Mouse (Mus musculus) stomach, postnatal 0 days (tissue): ENCODE results near the gene Gm10643. TPM values are rescaled to one million over a fixed set of nuclear protein-coding genes. Genes with fewer than 3 reads are reported as not detected.

ENCODE experiments used
- ATAC-seq: fragments of 200-750 bp; cut with Nextera tagmentation; 2 replicates; pipeline ENCODE4 v1.8.0; 2017; ENCODE audit not compliant: low FRiP score, low TSS enrichment
- DNase-seq: peaks from one replicate; pipeline ENCODE4 v3.0.0-alpha.2; 2016; ENCODE audit warnings: low spot score
- H3K27ac ChIP-seq: fragments of 300-500 bp; sonication (generic); replicated peaks from 2 replicates; pipeline ENCODE4 v1.5.1; 2014; ENCODE audit warnings: mild to moderate bottlenecking, control low read depth
- H3K27me3 ChIP-seq: fragments of 300-500 bp; sonication (generic); 2 replicates; pipeline ENCODE4 v1.6.1; 2014; ENCODE audit warnings: low read length; ENCODE audit not compliant: control insufficient read depth, insufficient read depth
- H3K36me3 ChIP-seq: fragments of 300-500 bp; sonication (generic); 2 replicates; pipeline ENCODE4 v1.6.1; 2014; ENCODE audit warnings: low read length, mixed read lengths; ENCODE audit not compliant: control insufficient read depth, insufficient read depth
- H3K4me1 ChIP-seq: fragments of 300-500 bp; sonication (generic); replicated peaks from 2 replicates; pipeline ENCODE4 v1.6.1; 2014; ENCODE audit warnings: antibody characterized with exemption; ENCODE audit not compliant: control insufficient read depth, insufficient read depth
- H3K4me2 ChIP-seq: fragments of 300-500 bp; sonication (generic); replicated peaks from 2 replicates; pipeline ENCODE4 v1.6.1; 2014; ENCODE audit warnings: low read depth, mild to moderate bottlenecking, control low read depth, moderate library complexity
- H3K4me3 ChIP-seq: fragments of 300-500 bp; sonication (generic); 2 replicates; pipeline ENCODE4 v1.5.1; 2014; ENCODE audit warnings: low read depth, low read length, control low read depth
- H3K9ac ChIP-seq: fragments of 300-500 bp; sonication (generic); 2 replicates; pipeline ENCODE4 v1.6.1; 2014; ENCODE audit warnings: mild to moderate bottlenecking, low read length, control low read depth, mixed read lengths
- H3K9me3 ChIP-seq: fragments of 300-500 bp; sonication (generic); 2 replicates; pipeline ENCODE4 v1.6.1; 2016; ENCODE audit warnings: low read length; ENCODE audit not compliant: control insufficient read depth
- CTCF ChIP-seq: IDR thresholded peaks from 2 replicates; pipeline ENCODE4 v1.5.1; 2016; ENCODE audit warnings: antibody characterized with exemption, low read depth, mild to moderate bottlenecking, moderate library complexity
- EP300 ChIP-seq: optimal IDR thresholded peaks from 2 replicates; pipeline ENCODE3; 2016; ENCODE audit warnings: antibody characterized with exemption
- WGBS: fragments of 180-500 bp; shearing (Covaris S2); extraction: QIAGEN DNeasy Blood & Tissue Kit; methylation state at CpG from one replicate; pipeline ENCODE4 v1.1.7; 2014; 5-methylcytosine and 5-hydroxymethylcytosine counted together
- microRNA counts: library from miRNA; unstranded; fragments of <30 nt; microRNA quantifications from one replicate; lab custom pipeline; 2015
- microRNA-seq: library from miRNA; unstranded; fragments of <30 nt; microRNA quantifications from one replicate; pipeline ENCODE4, GENCODE M21; 2016
- polyA plus RNA-seq: library from polyadenylated mRNA; unstranded; fragments of >200 nt; fragmentation: Nextera tagmentation; extraction: Ambion mirVana; gene quantifications from 2 replicates; pipeline ENCODE4 v1.2.1, GENCODE M21; 2015

Gm10643 gene
- polyA plus RNA-seq, 1 experiment from 2014 or later, result 0.96 TPM

GRCm38 (mm10) chr8:84021569-84021968 lies 43.4 kb downstream of the Gm10643 start:
- no peak overlapping the region for H3K4me3 ChIP-seq
- H3K27ac ChIP-seq, result no peak overlapping the region
- peaks cover 13% of the 10 kb centered on the region for H3K4me1 ChIP-seq
- TF ChIP-seq CTCF, result no peak
- TF ChIP-seq EP300, result no peak
- H3K9me3 ChIP-seq, result no peaks in the 10 kb centered on the region
- H3K36me3 ChIP-seq, result no peaks in the 10 kb centered on the region
- DNase-seq (no peak), ATAC-seq (0 out of 2 replicates have a peak, but pooled peaks have one; percentile 2)
- WGBS, result 47% methylated on average over 12 of the region's 12 CpGs
- peak overlapping the region; percentile 18; the same call in 1 of the 2 replicates for H3K9ac ChIP-seq
- no peak overlapping the region for H3K4me2 ChIP-seq
- H3K27me3 ChIP-seq, result peaks cover 2% of the 10 kb centered on the region; the same call in 1 of the 2 replicates

DNA sequence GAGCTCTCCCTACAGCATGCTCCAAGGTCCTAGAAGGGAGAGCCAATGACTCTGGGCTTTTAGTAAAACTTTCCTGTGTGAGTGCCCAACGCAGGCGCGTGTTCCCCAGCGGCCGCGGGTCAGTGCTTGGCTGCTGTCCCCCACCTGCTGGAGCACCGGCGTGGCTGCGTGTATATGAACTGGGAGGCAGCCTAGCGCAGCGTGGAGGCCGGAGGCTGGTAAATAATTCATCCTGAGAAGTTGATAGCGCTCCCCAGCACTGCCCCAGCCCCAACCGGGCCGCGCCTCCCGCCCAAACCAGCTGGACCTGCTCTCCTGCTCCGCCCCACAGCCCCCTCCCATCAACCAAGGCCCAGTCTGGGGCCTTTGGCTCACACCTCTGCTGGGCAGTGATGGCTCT lies 43.8 kb downstream of the Gm10643 start, which contains the start of gene Palm3:
Palm3 (plus strand) TSS at position 376 of the 400 bp plus-strand sequence.
- no peaks in the 10 kb centered on the region for H3K36me3 ChIP-seq
- peak within 1 kb of the TSS; percentile 27 for H3K4me2 ChIP-seq
- ATAC-seq (peak; percentile 70), DNase-seq (peak; percentile 84)
- no peak within 1 kb of the TSS for H3K4me3 ChIP-seq
- H3K27me3 ChIP-seq, result peaks cover 2% of the 10 kb centered on the region; the same call in 1 of the 2 replicates
- peak within 1 kb of the TSS; percentile 18; the same call in 1 of the 2 replicates for H3K9ac ChIP-seq
- WGBS, result 13% methylated on average over 18 of the region's 18 CpGs
- no peak within 1 kb of the TSS for H3K27ac ChIP-seq
- no peaks in the 10 kb centered on the region for H3K9me3 ChIP-seq
- peaks cover 13% of the 10 kb centered on the region for H3K4me1 ChIP-seq
- TF ChIP-seq CTCF (peak; percentile 37), EP300 (no peak)

DNA sequence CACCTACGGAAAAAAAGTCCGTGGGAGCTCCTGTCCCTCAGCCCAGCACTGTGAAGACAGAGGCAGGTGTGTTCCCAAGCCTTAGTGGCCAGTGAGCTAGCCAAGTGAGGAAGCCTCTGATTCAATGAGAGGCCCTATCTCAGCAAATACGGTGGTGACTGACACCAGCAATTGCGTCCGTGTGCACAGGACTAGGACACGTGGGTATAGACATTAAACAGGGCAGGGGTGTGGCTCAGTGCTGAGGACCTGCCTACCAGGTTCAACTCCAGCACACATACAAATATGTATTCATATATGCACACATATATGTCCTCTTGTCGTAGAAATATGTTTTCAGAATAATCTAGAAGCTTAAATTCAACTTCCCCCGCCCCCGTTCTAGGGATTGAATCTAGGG lies 45.2 kb downstream of the Gm10643 start:
- H3K4me3 ChIP-seq, result no peak overlapping the region
- TF ChIP-seq CTCF, result no peak
- TF ChIP-seq EP300, result no peak
- DNase-seq, result peak; percentile 53
- no peaks in the 10 kb centered on the region for H3K9me3 ChIP-seq
- no peak overlapping the region for H3K4me2 ChIP-seq
- H3K27me3 ChIP-seq, result no peaks in the 10 kb centered on the region
- no peak overlapping the region for H3K9ac ChIP-seq
- no peak overlapping the region for H3K27ac ChIP-seq
- 66% methylated on average over 9 of the region's 9 CpGs for WGBS
- no peaks in the 10 kb centered on the region for H3K36me3 ChIP-seq
- ATAC-seq, result peak; percentile 62
- peaks cover 10% of the 10 kb centered on the region for H3K4me1 ChIP-seq

- peaks cover 12% of the 10 kb centered on the region; the same call in 1 of the 2 replicates for H3K27me3 ChIP-seq
- H3K4me2 ChIP-seq, result no peak overlapping the region
- H3K27ac ChIP-seq, result no peak overlapping the region
- H3K4me3 ChIP-seq, result no peak overlapping the region
- H3K36me3 ChIP-seq, result no peaks in the 10 kb centered on the region
- H3K9ac ChIP-seq, result no peak overlapping the region
- H3K4me1 ChIP-seq, result peaks cover 6% of the 10 kb centered on the region
- 94% methylated on average over 5 of the region's 5 CpGs for WGBS
- DNase-seq (no peak), ATAC-seq (no peak)
- no peak for TF ChIP-seq EP300
- TF ChIP-seq CTCF, result no peak
- no peaks in the 10 kb centered on the region for H3K9me3 ChIP-seq
Observed at GRCm38 (mm10) chr8:84015833-84016232, 49.1 kb downstream of the Gm10643 start.

MicroRNAs within 50 kb of the gene (microRNA counts, 519-probe panel; counts per million panel counts)
- microRNA mmu-miR-709 (lab: Ali Mortazavi, UCI), result not detected

Small RNA genes within 50 kb of the gene (microRNA-seq; reads per million reads assigned to microRNA genes)
- not detected for gene Mir709

Other genes with a start within 250 kb of the Gm10643 start
- gene Adgrl1, start 165.0 kb downstream of the Gm10643 start, polyA plus RNA-seq, result 6.5 and 7.5 TPM in 2 replicates
- gene Gm10644, start 109.9 kb downstream of the Gm10643 start, polyA plus RNA-seq, result 0.11 and 0.13 TPM in 2 replicates
- gene Asf1b, start 109.6 kb downstream of the Gm10643 start, polyA plus RNA-seq, result 14.1 and 16.6 TPM in 2 replicates
- 62.4 and 63.1 TPM in 2 replicates for gene Prkaca, start 92.1 kb downstream of the Gm10643 start, polyA plus RNA-seq
- 4.2 and 4.5 TPM in 2 replicates for gene Samd1, start 67.5 kb downstream of the Gm10643 start, polyA plus RNA-seq
- gene 1700067K01Rik, start 63.6 kb downstream of the Gm10643 start, polyA plus RNA-seq, result 0.36 and 0.38 TPM in 2 replicates
- gene 2210011C24Rik, start 53.0 kb downstream of the Gm10643 start, polyA plus RNA-seq, result 5.8 and 6.1 TPM in 2 replicates
- gene Palm3, start 43.7 kb downstream of the Gm10643 start, polyA plus RNA-seq, result 0.96 and 1.3 TPM in 2 replicates
- gene Il27ra, start 22.5 kb downstream of the Gm10643 start, polyA plus RNA-seq, result 0.40 and 0.44 TPM in 2 replicates
- gene Rln3, start 20.1 kb downstream of the Gm10643 start, polyA plus RNA-seq, result 0.17 TPM in 1 of 2 replicates, not detected in the other
- 2.7 and 3.0 TPM in 2 replicates for gene Rfx1, start 1.7 kb upstream of the Gm10643 start, polyA plus RNA-seq
- 4.1 and 4.4 TPM in 2 replicates for gene Dcaf15, start 39.6 kb upstream of the Gm10643 start, polyA plus RNA-seq
- 0.11 and 0.21 TPM in 2 replicates for gene Podnl1, start 60.9 kb upstream of the Gm10643 start, polyA plus RNA-seq
- gene Cc2d1a, start 82.8 kb upstream of the Gm10643 start, polyA plus RNA-seq, result 15.8 and 17.5 TPM in 2 replicates
- gene 4930432K21Rik, start 82.9 kb upstream of the Gm10643 start, polyA plus RNA-seq, result 0.28 and 0.40 TPM in 2 replicates
- 2.0 and 4.4 TPM in 2 replicates for gene Nanos3, start 120.1 kb upstream of the Gm10643 start, polyA plus RNA-seq
- gene Zswim4, start 171.9 kb upstream of the Gm10643 start, polyA plus RNA-seq, result 8.0 and 9.7 TPM in 2 replicates
- 299 and 309 TPM in 2 replicates for gene D8Ertd738e, start 184.6 kb upstream of the Gm10643 start, polyA plus RNA-seq
- gene Mri1, start 192.2 kb upstream of the Gm10643 start, polyA plus RNA-seq, result 61.7 and 62.7 TPM in 2 replicates
- 10.1 and 10.4 TPM in 2 replicates for gene Ccdc130, start 205.2 kb upstream of the Gm10643 start, polyA plus RNA-seq